Mouse (Mus musculus): Measurements from ENCODE around the gene Ttll10.

GRCm38 (mm10) chr4:156026013-156026412, 33.2 kb downstream of the Ttll10 start, which contains the start of gene Tnfrsf18:
- TF ChIP-seq CTCF (IDR thresholded peaks at IDR 0.05; ENCODE audit: borderline replicate concordance, control insufficient read depth, extremely low read depth, insufficient read depth, low read length, poor library complexity) (no peak), POLR2A (IDR thresholded peaks at IDR 0.05; ENCODE audit: control insufficient read depth, extremely low read depth, insufficient read depth, low read length, poor library complexity) (no peak)

Measured in thymus, adult 2 months (tissue).